Mouse (Mus musculus) gastrocnemius, postnatal 25 days (tissue): ENCODE results near the gene Mpped2. TPM values are rescaled to one million over a fixed set of nuclear protein-coding genes. Genes with fewer than 3 reads are reported as not detected.

ENCODE experiments used
- DNase-seq: peaks from one replicate; pipeline ENCODE4 v3.0.0; 2022
- long read RNA-seq, 2 experiments: library from polyadenylated mRNA; stranded (forward); transcript quantifications; one replicate each; pipeline ENCODE4 v2.0.0; 2021
- total RNA-seq, 2 experiments: library from RNA; stranded (reverse); gene quantifications; 1 replicate in 1 of 2; 2 replicates in 1 of 2; pipeline ENCODE4 v1.2.3; 2021

Mpped2 gene
- total RNA-seq = 1 to 10 TPM; 3.0 to 3.4 TPM
- long read RNA-seq, experiment 1, partial matches to known transcripts = 0 of 4 reads
- long read RNA-seq, experiment 1, other reads (novel, unspliced or antisense) = 1 of 4 reads
- long read RNA-seq, experiment 2, partial matches to known transcripts = 1 of 4 reads
- long read RNA-seq, experiment 2, other reads (novel, unspliced or antisense) = 0 of 4 reads

DNA sequence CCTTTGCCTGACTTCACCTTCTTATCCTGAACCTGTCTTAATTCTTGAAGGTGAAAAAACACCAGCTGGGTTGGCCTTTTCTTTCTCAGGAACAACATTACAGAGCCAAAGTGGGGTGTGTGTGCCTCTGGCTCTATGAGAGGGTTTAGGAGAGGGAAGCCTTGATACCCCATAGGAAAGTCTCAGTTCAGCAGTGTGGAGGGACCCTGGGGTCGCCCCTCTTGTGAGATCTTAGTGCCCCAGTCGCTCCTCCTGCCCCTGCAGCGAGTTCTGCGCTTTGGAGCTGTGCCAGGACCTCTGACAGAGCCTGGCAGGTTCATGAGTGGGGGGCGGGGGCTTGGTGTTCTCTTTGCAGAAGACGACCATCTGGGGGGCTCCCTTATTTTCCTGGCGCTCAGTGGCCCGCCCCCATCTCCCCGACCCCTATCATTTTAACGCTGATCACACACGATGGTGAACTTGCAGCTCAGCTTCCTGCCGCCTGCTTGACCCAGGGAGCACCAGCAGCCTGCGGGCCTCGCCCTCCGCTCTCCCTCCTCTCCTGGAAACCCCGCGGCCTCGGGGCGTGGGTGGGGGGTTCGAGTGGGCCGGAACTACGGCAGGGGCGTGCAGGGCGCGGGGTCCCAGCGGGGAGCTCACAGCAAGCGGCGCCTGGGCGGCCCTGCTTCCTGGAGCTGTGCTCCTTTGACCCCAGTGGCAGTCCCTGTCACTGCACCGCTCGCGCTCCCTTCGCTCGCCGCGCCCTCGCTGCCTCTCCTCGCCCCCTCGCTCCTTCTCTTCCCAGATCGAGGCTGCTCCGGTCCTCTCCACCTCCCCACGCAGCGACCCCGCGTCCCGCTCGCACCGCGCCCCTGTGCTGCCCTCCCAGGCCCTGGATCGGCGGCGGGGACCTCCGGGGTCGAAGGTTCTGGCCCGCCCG is at the start of gene Mpped2:
TSS of gene Mpped2 (plus strand) at position 487 of the 919 bp plus-strand sequence.
- DNase-seq = peak; percentile 53

GRCm38 (mm10) chr2:106644782-106645181 is 48.3 kb upstream of the Mpped2 start:
- no peak for DNase-seq

DNA sequence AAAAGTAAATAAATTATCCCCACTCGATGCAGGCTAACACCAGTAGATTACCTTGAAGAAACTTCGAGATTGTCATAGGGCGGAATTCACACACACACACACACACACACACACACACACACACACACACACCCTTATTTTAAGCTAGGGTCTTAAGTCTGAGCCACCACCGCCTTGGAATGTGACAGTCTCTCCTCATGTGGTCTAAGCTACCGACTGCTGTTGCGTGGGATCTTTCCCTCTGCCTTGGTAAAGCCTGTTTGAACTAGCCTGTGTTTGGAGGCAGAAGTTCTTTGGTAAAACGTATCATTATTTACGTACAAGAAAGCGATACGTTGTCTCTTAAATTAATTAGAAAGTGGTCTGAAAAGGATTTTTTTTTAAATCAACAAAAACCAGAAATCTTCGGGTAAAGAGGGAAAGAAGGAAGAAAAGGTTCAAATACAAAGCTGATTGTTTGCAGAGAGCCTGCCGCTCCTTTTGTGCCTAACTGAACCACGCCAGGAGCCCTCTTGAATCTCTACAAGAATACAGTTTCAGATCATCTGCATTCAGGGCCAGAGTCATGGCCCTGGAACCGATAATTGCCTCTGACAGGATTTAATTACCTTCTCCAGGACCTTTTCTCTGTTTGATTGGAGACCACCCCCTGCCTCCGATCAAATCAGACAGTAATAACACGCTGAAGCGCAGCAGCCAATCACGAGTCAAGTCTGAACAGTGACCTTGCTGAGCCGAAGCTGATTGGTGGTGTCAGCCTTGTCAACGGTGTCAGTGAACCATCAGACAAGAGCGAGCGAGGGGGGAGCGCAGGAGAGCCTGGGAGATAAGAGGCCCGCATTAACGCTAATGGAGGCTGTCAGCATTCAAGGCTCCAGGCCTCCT is 43.1 kb upstream of the Mpped2 start:
- peak; percentile 72 for DNase-seq

DNA sequence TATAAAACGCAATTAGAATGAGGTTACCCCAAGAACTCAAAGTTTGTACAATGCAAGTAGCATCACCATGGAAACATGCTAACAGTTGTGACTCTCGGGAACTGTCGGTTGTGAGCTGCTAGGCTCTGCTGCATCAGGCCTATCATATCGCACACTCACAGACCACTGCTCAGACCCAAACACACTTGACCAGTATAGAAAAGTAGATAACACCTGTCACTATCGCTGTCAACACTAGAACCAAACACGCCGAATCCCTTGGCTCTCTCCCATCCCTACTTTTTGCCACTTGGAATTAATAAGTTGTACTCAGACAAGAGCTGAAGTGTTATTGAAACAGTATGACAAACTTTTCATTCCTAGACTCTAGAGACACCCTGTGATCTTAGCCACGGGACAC is 40.9 kb upstream of the Mpped2 start:
- no peak for DNase-seq

GRCm38 (mm10) chr2:106652741-106653140 is 40.3 kb upstream of the Mpped2 start:
- no peak for DNase-seq

DNA sequence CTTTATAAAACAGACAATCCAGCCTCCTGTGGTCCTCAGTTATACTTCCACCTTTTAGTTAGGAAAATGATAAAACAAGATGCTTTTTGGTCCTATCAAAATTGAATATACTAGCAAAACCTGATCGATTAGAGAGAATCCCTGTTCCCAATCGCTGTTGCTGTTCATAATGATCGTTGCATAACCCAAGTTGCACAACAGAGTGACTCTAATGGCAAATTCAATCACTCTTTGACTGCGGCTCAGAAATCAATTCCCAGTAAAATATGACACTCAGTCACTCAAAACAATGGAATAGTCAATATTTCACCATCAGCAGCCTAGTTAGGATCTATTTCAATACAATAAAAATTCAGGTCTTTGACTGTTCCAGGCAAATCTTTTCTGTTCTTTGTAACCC is 39.8 kb upstream of the Mpped2 start:
- no peak for DNase-seq

- no peak for DNase-seq
These were observed 37.8 kb upstream of the Mpped2 start for GRCm38 (mm10) chr2:106655271-106655670.

GRCm38 (mm10) chr2:106665271-106665670 is 27.8 kb upstream of the Mpped2 start:
- no peak for DNase-seq

DNA sequence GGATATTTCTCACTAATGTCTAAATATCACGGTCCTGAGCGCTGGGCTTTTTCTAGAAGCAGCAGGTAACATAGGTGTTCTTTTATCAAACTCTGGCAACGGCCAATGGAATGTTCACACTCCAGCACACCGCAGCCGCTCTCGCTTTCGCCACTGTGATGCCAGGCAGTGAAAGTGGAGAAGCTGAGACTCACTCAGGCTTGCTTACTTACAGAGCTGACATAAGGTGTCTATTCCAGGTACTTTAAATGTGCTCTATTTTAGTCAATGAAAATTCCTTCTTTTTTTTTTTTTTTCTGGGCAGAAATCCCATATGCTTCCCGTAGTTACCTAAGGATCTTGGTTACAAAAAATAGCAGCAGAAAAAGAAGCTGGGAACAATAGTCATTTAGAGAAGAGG is 18.8 kb upstream of the Mpped2 start:
- DNase-seq = no peak

- no peak for DNase-seq
These were observed 15.6 kb upstream of the Mpped2 start for GRCm38 (mm10) chr2:106677449-106677848.

GRCm38 (mm10) chr2:106679720-106680455 is 13.2 kb upstream of the Mpped2 start:
- DNase-seq = no peak

DNA sequence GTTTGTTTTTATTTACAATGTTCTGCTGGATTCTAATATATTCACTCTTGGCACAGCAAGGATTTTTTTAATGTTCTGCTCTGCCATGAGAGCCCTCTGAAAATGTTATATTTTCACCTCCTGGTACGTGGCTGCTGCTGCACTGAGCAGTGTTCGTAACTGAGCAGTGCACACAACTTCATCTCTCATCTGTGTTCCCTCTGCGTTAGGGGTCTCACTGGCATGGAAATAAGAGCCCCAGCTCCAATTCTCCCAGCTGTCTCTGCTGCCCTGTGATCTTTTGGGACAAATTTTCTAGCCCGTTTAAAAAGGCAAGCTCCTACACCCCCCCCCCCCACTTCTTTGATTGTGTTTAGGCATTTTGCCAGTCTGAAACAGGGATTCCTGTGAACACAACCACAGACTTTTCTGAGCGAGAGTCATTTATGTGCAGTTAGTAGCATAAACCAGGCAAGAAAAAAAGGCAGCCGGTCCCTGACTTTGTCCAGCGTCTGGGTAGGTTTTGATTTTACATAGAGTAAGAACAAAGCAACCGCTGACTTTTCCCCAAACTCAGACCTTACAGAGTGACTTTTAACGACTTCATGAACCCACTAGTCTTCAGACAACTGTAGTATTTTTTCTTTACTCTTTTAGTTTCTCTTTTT is 9.8 kb upstream of the Mpped2 start:
- DNase-seq = no peak

GRCm38 (mm10) chr2:106683832-106684231 is 9.2 kb upstream of the Mpped2 start:
- DNase-seq = no peak

GRCm38 (mm10) chr2:106691753-106692363 is 1.2 kb upstream of the Mpped2 start:
- DNase-seq = no peak

GRCm38 (mm10) chr2:106692405-106692782 is 675 bp upstream of the Mpped2 start:
- DNase-seq = no peak

DNA sequence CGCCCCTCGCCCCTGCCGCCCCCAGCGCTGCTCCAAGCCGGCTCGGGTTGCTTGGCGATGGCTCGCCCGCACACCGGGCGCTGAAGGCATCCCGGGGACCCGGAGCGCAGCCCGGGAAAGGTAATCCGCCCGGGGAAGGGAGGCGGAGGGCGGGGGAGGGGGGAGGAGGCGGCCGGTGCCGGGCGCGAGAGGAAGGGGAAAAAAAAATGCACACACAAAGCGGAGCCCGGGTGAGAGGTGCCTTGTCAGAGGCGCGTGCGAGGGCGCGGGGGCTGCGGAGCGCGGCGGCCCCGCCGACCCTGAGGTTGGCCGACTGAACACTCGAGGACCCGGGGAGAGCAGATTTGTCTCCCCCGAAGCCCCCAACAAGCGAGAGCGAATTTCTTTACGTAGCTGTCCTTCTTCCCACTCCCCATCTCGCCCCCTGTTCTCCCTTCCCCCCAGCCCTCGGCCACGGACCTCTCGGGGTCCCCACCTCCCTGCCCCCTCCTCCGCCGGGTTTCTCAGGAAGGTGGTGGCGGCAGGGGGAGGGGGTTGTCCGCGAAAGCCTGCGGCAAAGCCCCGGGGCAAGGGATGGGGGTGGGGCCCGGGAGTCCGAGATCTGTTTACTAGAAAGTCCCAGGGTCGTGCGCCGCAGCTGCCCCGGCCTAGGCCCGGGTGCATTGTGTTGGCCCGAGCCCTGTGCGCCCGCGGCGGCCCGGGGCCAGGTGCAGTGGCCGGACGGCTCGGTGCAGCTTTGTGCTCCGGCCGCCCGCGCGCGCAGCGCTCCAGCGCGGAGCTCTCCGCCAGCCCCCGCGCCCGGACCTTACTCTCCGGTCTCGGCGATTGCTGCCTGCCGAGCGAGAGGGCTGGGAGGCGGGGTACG is 865 bp downstream of the Mpped2 start:
- DNase-seq = peak; percentile 33

GRCm38 (mm10) chr2:106694567-106694885 is 1.5 kb downstream of the Mpped2 start:
- no peak for DNase-seq

DNA sequence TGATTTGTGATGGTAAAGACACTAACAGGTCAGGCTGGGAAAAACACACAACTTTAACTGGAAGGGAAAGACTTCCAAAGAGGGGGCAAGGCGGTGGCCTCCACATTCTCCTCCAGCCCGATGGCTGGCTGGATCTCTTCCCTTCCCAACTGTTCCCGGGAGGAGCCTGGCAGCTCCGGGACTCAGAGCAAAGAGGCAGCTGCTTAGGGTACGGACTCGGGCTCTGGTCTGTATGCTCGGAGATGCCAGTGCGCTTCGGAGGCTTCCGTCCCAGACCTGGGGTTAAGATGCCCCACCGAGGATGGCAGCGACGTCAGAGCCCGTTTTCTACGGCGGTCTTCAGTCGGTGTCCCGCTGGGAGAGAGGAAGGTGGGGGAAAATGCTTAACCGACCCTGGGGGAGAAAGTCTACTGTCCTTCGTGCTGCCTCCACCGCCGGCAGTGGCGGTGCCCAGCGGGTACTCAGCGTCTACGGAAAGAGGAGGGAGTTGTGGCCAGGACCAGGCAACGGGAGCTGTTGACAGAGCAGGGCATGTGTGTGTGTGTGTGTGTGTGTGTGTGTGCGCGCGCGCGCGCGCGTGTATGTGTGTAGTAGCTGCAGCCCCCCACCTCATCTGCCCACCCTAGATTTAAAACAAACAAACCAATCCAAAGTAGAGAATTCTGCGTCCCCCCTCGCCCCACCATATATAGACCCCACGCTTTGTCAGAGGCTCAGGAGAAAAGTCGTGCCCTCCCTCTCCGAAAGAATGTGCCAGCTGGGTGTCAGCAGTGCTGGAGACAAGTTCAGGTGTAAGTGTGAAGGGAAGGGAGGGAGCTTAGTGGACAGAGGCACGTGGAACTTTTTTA is 2.0 kb downstream of the Mpped2 start:
- peak; percentile 12 for DNase-seq

DNA sequence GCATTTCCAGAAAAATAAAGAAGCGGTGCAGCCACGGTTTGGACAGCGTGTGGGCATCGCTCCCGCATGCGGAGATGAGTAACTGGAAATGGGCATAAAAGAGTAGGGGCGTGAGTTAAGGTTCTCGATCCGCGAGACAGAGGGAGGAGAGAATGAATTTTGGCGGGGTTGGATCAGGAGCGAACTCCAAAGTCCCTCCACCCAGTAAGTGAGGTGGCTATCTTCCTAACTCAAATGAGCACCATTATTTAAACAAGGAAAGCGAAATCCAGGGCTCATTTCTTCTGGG is 2.6 kb downstream of the Mpped2 start:
- DNase-seq = no peak
